Mouse (Mus musculus): ENCODE data around the gene Ncor2. TPM values are rescaled to one million over a fixed set of nuclear protein-coding genes. Genes with fewer than 3 reads are reported as not detected.

Ncor2 gene
- polyA plus RNA-seq, 1 experiment = 31.3 TPM

DNA sequence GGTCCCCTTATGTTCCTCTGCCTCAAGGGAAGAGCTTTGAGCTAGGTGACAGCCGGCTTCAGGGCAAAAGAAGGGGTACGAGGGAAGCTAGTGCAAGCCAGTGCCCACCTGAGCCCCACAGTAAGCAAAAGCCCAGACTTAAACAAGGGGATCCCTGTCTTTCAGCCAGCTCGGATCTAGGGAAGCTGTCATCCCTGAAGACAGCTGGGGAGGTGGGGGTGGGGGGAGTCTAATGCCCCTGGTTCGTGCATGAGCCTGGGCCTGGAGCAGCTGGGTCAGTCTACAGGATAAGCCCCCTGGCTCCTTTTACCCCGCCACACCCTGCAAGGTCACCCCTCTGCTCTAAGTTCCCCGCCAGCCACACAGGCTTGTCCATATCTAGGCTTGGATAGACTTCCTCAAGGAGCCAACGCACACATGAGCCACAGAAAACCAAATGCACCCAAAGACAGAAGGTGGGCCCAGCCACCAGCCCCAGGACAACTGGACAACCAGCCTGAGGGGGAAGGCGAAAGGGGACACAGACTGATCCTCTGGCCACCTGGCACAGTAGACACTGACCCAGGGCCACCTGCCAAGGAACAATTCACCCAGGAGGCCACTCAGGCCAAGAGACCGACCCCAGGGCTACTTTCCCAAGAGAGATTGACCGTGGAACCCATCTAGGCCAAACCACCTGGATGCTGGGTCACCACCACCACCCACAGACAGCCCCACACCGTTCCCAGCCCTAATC is 8.7 kb downstream of the Ncor2 start:
- no peak for DNase-seq (ENCODE audit: low read depth)

DNA sequence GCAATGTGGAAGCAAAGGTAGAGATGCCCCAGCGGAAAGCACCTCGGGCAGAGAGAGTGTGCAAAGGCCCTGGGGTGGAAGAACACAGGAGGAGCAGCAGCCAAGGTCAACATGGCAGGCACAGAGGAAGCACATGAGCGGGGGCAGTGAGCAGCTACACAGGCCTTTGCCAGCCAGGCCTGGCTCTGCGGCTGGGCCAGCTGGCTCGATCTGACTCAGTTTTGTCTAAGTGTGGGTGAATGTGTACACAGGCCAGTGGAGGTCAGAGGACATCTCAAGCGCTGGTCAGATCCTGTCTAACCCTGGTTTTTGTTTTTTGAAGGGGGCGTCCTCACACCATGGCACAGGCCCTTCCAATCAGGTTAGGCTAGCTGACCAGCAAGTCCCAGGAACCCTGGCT is 10.9 kb downstream of the Ncor2 start:
- no peak for DNase-seq (ENCODE audit: low read depth)

DNA sequence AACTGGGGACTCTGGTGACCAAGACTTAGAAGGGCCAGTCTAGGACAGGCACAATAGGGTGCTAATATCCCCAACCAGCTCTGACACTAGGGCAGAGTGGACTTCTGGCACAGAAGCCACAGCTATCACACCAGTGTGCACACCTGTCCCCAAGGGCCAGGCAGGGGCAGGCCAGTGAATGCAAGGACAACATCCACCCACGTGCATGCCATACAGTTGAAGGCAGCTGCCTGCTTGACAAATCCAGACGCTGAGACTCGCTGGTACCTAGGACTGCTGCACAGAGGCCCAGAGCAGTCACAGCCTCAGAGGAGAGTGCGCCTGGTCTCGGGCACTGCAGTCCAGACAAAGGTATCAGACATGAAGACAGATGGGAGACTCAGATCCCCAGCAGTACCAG is 11.5 kb downstream of the Ncor2 start:
- DNase-seq (ENCODE audit: low read depth) = no peak

DNA sequence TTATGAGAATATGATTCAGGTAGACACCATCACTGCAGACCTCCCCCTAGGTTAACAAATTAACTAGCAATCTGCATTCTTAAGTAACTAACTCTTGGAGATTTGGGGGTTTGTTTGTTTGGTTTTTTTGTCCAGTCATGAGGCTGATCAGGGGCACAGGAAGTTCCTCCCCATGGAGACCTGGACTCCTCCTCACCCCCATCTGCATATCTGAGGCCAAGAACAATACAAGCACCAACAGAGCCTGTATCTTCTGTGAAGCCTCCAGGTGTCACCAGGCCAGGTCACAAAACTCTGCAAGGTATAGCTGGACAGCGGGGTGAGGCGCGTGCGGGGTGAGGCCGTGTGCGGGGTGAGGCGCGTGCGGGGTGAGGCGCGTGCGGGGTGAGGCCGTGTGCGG is 13.0 kb downstream of the Ncor2 start:
- no peak for DNase-seq (ENCODE audit: low read depth)

DNA sequence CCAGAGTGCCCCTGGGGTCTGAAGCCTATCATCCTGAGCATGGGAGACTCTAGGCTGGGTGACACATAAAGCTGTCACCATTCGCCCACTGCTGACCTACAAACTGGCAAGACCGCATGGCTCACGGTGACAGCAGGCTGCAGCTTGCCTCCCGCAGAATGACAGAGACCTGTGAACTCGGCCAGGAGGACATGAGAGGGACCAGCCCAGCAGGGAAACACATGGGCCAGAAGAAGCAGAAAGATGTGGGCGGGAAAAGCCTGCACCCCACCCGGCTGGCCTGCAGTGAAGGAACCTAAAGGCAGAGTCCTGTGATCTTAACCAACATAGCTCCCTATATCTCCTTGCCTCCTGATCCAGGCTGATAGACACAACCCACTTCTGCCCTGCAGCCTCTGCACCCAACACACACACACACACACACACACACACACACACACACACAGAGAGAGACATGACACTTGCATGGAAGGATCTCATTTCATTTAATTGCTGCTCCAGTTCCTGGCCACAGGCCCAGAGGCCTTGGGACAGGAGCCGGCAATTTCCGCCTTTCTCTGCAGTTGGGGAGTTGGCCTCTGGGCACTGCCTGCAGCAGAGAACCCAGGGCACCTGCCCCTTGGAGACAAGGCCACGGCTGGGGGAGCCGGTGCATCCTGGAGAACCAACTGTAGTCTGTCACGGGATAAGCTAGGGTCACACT is 14.4 kb downstream of the Ncor2 start:
- DNase-seq (ENCODE audit: low read depth) = no peak

DNA sequence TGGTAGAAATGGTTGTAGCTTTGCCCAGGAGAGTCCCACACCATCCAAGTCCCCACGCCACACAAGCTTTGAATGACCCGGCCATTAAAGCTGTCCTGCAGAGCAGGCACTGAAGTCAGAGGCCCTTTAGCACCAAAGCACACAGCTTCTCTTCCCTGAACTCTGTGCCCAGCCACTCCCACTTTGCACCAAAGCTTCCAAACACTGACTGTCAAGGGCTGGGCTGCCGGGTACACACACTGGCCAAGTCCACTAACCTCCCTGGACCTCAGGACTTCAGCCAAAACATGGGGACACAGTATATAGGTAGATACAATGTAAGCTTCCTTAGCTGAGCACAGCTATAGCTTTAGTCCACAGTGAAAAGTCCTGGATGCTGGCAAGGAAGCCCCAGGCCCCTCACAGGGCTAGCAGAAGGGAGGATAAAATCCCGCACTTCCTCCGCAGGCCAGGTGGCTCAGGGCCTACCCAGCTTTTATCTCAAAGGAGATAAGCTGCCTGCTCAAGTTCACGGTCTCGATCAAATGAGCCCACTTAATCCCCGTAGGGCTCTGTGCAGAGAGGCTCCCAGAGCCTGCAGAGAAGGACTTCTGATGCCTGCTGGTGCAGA is 15.5 kb downstream of the Ncor2 start:
- no peak for DNase-seq (ENCODE audit: low read depth)

DNA sequence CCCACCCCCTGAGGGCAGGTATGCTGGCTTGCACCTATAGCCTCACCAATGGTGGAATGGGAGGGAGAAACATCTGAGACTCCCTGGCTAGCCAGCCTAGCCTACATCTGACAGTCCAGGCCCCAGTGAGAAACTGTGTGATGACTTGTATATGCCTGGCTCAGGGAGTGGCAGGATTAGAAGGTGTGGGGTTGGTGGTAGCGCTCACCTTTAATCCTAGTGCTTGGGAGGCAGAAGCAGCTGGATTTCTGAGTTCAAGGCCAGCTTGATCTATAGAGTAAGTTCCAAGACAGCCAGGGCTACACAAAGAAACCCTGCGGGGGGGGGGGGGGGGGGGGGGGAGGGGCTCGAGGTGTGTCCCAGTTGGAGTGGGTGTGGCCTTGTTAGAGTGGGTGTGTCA is 16.6 kb downstream of the Ncor2 start:
- no peak for DNase-seq (ENCODE audit: low read depth)

DNA sequence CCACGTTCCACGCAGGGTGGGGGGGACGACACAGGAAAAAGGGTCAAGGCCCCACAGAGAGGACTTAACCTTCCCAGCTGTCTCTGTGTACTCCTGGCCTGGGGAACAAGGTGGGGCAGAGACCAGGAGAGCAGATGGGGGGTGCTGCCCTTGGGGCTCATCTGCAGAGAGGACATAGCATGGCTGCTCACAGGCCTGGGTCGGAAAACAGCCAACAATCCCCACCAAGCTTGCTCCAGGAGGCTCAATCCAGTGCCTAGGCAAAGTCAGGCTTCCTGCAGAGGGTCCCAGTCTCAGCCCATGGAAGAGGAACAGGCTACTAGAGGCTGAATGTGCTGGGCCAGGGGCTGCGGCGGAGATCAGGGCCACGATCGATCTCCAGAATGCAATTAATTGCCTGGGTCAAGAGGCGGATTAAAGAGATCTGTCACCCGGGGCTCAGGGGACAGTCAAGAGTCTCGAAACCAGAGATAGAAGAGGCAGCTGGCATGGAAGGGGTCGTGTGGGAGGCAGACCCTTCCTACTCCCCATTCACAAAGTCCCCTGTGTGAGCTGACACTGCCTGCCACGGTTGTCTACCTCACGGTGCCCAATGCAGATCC is 19.1 kb downstream of the Ncor2 start:
- DNase-seq (ENCODE audit: low read depth) = no peak

DNA sequence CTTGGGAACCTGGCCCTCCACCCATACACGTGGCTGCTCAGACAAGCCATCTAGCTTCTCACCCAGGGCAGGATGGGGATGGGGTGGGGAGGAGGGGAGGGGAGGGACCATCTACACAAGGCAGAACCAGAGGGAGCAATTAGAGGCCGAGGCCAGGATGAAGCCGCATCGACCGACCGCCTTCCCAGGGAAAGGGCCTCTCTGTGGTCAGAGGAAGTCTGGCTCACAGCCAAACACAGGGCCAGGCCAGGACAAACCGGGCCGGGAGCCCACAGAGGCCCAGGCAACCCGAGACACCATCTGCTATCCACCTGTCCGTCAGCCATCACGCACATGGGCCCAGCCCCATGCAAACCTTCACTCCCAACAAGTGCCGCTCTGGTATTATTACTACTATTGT is 19.7 kb downstream of the Ncor2 start:
- DNase-seq (ENCODE audit: low read depth) = no peak

DNA sequence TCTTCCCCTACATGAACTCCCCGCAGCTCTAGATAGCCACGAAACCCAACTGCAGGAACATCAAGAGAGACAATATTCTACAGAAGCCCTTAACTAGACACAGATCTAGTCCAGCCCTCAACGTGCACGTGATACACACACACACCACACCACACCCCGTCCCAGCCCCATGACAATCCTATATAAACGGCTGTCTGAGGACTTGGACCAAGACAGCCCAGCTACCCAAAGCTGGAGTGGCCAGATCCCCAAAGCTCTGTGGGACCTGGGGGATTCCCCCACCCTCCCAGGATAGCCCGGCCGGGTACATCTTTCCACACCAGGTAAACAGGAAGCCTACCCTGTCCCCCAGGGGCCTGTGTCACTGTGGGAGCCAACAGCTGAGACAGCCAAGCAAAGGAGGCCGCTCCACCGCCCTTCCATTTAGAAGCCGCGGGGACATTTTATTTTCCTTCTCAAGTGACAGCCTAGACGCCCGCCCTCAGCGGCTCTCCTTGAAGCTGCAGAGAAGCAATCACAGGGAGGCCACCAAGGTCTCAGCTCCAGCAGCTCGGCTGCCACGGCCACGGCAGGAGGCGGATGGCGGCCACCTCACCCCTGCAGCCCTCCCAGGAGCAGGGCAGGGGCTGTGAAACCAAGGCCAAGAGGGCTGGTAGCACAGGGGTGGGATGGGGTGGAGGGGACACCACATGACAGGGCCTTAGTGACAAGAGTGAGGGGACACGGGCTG is 20.6 kb downstream of the Ncor2 start:
- no peak for DNase-seq (ENCODE audit: low read depth)

DNA sequence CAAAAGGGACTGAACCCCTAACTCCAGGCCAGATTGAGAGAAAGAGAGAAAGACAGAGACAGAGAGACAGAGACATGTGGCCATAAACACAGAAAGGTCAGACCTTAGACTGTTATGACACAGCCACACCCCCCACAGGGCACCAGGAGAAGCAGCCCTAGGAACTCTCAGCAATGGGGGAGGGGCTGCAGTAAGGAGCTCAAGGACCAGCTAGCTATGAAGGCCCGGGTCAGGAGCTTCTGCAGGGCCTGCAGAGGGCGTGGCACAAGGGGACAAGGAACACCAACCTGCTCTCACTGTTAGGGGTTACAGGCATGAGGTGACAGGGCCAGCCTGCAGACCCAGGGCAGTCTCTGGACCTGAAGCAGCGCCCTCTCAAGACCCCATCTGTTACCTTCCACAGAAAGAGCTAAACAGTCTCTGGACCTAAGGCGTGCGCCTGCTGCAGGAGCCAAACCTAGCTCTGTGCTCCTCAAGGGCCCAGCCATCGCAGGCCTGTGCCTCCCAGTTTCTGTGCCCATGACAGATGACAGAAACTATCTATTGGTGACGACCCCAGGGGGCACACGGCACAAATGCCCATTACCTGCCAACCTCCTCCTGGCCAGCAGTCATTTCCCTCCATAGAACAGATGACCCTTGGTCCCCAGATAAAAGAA is 21.5 kb downstream of the Ncor2 start:
- no peak for DNase-seq (ENCODE audit: low read depth)

DNA sequence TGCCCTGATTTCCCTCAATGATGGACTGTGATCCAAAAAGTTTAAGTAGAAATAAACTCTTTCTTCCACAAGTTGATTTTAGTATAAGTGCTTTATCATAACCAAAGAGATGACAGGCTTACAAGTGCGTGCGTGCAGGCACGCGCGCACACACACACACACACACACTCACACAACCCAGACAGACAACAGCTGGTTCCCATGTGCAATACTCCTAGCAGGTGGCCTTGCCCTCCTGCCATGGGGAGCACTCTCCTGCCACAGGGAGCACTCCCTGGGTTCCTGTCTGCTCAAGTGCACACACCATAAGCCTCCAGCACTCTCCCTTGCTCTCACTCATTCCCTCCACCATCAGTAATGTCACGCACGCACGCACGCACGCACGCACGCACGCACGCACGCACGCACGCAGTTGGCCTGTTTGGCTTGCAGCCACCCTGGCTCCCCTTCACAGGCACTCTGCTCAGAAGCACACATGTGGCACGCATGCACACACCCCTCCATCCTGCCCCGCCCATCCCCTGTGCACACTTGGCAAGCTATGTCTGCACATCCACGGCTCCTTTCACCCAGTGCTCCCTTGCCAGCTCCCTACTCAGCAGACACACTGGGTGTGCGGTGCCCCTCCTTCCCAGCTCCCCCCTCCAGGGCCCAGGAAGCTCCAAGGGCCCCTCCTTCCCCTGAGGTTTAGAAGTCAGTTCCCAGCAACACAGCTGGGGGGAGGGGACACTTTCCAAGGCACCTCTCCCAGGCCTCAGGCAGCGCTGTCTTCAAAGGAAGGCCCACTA is 22.4 kb downstream of the Ncor2 start:
- no peak for DNase-seq (ENCODE audit: low read depth)

DNA sequence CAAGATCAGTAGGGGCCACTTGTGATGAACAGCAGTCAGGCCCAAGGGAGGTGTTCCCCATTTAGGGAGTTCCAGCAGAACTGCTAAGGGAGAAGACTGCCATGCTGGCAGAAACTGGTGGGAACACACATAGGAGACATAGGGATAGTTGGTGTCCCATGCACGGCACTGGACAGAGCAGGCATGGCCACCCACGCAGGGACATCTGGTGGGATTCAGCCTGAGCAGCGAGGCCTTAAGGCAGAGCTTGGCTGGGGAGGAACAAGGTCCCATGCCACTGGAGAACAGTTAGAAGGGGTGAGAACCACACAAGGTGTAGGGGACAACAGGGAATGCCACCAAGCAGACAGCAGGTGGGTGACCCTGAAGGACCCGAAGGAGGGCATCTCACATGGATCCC is 23.6 kb downstream of the Ncor2 start:
- DNase-seq (ENCODE audit: low read depth) = no peak

DNA sequence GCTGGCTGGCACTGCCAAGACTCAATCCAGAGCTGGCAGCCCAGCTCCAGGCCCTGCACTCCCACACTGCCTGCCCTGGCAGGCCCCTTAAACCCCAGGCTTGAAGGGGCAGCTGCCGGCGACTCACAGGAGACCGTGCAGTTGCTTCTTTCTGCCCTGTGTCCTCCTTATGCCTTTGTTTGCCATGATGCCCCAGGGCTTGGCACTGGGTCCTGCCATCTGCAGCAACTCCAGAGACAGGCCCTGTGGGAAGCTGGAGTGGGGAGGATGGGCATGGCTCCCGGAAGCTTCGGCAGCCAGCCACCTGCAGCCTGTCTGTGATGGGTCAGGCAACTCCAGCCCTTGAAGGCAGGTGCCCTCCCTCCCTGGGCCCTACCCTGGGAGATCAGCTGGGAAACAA is 24.0 kb downstream of the Ncor2 start:
- DNase-seq (ENCODE audit: low read depth) = no peak

DNA sequence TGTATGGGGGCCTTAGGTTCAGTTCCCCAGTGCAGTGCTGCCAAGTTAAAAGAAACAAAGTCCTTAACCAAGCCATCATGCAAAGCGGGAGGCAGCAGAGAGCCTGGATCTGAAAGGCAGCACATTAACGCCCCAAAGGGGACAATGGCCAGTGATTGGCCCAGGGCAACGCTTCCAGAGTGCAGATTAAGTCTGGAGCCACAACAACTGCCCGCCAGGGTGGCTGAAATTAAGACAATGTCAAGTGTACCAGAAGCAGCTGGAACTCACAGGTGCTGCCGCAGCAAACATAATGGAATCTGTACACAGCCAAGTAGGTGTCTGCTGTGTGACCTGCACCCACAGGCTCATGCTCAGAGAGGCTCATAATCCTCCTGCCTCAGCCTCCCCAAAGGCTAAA is 24.8 kb downstream of the Ncor2 start:
- no peak for DNase-seq (ENCODE audit: low read depth)

DNA sequence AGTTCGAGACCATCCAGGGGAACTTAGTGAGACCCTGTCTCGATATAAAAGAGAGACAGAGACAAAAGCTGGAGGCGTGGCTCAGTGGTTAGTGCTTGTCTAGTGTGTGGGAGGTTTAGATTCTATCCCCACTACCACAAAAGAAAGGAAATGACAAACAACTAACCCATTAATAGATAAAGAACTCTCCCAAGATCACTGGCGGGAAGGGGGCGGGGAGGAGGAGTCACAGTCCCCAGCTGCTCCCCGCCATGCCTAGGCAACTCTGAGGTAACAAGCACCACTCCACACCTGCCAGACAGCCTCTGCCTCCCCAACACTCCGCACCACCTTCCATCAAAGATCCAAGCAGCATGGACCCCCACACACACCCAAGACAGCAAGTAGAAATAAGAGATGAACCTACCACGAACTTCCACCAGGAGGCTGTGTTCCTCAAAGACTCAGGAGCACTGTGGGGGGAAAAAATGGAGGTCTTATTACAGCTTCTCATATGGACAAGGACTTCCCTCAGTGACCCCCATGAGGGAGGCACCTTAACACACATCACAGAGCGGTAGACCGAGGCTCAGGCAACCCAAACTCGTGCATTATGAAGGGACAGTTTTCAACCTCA is 25.7 kb downstream of the Ncor2 start:
- no peak for DNase-seq (ENCODE audit: low read depth)

DNA sequence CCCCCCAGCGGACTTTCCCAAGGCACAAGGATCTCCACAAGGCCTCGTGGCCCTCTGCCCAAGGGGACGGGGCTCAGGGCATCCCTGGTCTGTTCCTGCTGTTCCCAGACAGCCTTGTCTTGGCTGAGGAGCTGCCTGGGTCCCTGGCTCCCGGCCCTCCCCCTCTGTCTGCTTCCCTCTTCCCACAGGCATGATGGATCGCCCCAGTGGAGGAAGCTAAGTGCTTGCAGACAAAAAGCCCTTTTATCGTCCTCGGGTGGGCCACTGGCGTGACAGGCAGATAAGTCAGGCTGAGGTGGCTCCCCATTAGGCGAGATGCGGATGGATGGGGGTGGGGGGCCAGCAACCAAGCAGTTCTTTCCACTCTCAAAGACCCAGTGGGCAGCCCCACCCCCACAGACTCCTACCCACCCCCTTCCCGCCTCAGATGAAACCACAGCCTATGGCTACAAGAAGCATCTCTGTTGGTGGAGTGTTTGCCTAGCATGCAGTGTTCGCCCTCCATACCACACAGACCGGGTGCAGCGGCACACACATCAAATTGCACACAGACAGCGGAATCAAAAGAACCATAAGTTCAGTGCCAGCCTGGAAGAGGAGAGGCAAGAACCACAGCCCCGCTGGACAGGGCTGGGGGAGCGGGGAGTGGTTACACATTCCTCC is 27.0 kb downstream of the Ncor2 start:
- DNase-seq (ENCODE audit: low read depth) = no peak

DNA sequence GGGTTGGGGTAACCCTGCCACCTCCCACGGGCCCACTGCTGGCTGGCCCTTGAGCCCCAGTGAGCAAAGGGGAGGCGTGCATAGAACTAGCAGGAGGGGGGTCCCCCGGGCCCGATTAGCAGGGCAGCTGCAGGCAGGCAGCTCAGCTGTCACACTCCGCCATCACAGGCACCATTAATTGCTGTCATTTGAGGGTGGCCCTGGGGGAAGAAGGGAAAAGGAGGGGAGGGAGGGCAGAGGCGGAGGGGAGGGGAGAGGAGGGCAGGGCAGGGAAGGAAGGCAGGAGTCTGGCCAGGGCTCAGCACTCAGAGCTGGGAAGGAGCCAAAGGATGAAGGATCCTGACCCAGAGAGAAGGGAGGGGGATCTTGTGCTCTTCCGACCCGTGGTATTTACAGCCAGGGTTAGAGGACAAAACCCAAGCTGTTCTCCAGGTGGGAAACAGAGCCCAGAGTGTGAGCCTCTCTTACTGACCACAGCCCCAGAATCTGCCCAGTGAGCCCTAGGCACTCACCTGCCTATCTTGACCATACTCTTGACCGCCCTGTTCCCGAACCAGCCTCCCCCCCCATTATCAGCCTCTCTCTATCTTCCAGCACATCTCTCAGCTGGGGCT is 28.0 kb downstream of the Ncor2 start:
- DNase-seq (ENCODE audit: low read depth) = no peak

DNA sequence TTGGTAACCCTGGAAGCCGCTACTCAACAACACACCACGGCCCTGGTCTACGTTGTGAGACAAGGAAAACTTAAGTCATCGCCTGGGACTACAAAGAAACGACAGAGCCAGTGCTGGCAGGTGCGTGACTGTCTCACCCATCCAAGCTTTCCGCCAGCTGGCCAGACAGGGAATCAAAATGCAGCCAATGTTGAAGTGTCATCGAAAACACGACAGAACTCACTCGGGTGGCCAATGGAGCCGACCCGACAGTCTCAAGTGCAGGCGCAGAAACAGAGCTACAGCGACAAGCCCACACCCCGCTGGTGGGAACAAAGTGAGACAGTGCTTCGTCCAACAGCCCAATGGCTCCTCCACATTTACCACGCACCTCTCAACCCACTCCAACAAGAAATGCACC is 29.9 kb downstream of the Ncor2 start:
- DNase-seq (ENCODE audit: low read depth) = no peak

Data from gonadal fat pad, adult 2 months (tissue).